13 mouse cellular contexts compared by ENCODE assay signal in genomic region chr11:22628497-22628896, GRCm38 (mm10).
DNase-seq lines count a peak whose midpoint lies in the region; ATAC-seq lines count a peak whose summit lies in the region.
"Had no signal": no experiment of that assay in that cellular context is flagged by ENCODE, and none has a peak within 500 bp of the region (broad histone marks: within the 10 kb centered on the region; RNA-seq: fewer than 3 reads in every experiment).

No protein-coding gene starts in this region.

- peaks cover 20% of the 10 kb centered on the region for H3K4me1 ChIP-seq in kidney, embryonic 14.5 days (ENCODE audit: control insufficient read depth, insufficient read depth, low read length)
- H3K4me1 ChIP-seq in lung, embryonic 16.5 days (replicated peaks; ENCODE audit: control insufficient read depth, insufficient read depth, low read length): peaks cover 43% of the 10 kb centered on the region
- peaks cover 21% of the 10 kb centered on the region for H3K4me1 ChIP-seq in intestine, embryonic 15.5 days (replicated peaks)
- peaks cover 27% of the 10 kb centered on the region for H3K4me1 ChIP-seq in stomach, embryonic 15.5 days

- H3K36me3 ChIP-seq in kidney, embryonic 14.5 days (ENCODE audit: control insufficient read depth, insufficient read depth, low read length): no peaks in the 10 kb centered on the region
- no peaks in the 10 kb centered on the region for H3K36me3 ChIP-seq in lung, embryonic 16.5 days (ENCODE audit: control insufficient read depth, insufficient read depth, low read length)
- no peaks in the 10 kb centered on the region for H3K36me3 ChIP-seq in intestine, embryonic 15.5 days
- no peaks in the 10 kb centered on the region for H3K36me3 ChIP-seq in stomach, embryonic 15.5 days
- H3K36me3 ChIP-seq: hindbrain, embryonic 10.5 days; limb, embryonic 15.5 days; neural tube, embryonic 15.5 days had no signal

- no peak overlapping the region for H3K4me2 ChIP-seq in kidney, embryonic 14.5 days (replicated peaks; ENCODE audit: low read depth, low read length)
- H3K4me2 ChIP-seq in lung, embryonic 16.5 days (ENCODE audit: low read depth, low read length): no peak overlapping the region
- H3K4me2 ChIP-seq in intestine, embryonic 15.5 days (replicated peaks): no peak overlapping the region
- H3K4me2 ChIP-seq in stomach, embryonic 15.5 days: no peak overlapping the region
- H3K4me2 ChIP-seq: neural tube, embryonic 15.5 days had no signal

- WGBS in kidney, embryonic 14.5 days: 70% methylated on average over 5 of the region's 5 CpGs
- 69% methylated on average over 5 of the region's 5 CpGs for WGBS in lung, embryonic 16.5 days
- 62% methylated on average over 5 of the region's 5 CpGs for WGBS in intestine, embryonic 15.5 days
- WGBS in stomach, embryonic 15.5 days: 60% methylated on average over 5 of the region's 5 CpGs

- H3K27ac ChIP-seq in kidney, embryonic 14.5 days (ENCODE audit: low read depth, low read length): peak overlapping the region; percentile 67; the same call in 1 of the 2 replicates
- peak overlapping the region; percentile 95 for H3K27ac ChIP-seq in lung, embryonic 16.5 days (ENCODE audit: low read length)
- peak overlapping the region; percentile 54 for H3K27ac ChIP-seq in intestine, embryonic 15.5 days
- H3K27ac ChIP-seq in stomach, embryonic 15.5 days: peak overlapping the region; percentile 89
- H3K27ac ChIP-seq: hindbrain, embryonic 10.5 days; neural tube, embryonic 15.5 days had no signal

- H3K9ac ChIP-seq in kidney, embryonic 14.5 days (ENCODE audit: low read depth, low read length): no peak overlapping the region
- peak overlapping the region; percentile 50 for H3K9ac ChIP-seq in lung, embryonic 16.5 days (ENCODE audit: low read length)
- H3K9ac ChIP-seq in intestine, embryonic 15.5 days: no peak overlapping the region
- H3K9ac ChIP-seq in stomach, embryonic 15.5 days: no peak overlapping the region
- H3K9ac ChIP-seq: limb, embryonic 15.5 days; neural tube, embryonic 15.5 days had no signal

- no peaks in the 10 kb centered on the region for H3K9me3 ChIP-seq in kidney, embryonic 14.5 days (ENCODE audit: control insufficient read depth, low read length)
- H3K9me3 ChIP-seq in lung, embryonic 16.5 days (ENCODE audit: control insufficient read depth, low read length): no peaks in the 10 kb centered on the region
- H3K9me3 ChIP-seq in intestine, embryonic 15.5 days: no peaks in the 10 kb centered on the region
- H3K9me3 ChIP-seq in stomach, embryonic 15.5 days: no peaks in the 10 kb centered on the region
- H3K9me3 ChIP-seq: hindbrain, embryonic 10.5 days; limb, embryonic 15.5 days; neural tube, embryonic 15.5 days had no signal

- H3K27me3 ChIP-seq in kidney, embryonic 14.5 days (ENCODE audit: control insufficient read depth, insufficient read depth, low read length): no peaks in the 10 kb centered on the region
- H3K27me3 ChIP-seq in lung, embryonic 16.5 days (ENCODE audit: control insufficient read depth, insufficient read depth, low read depth, low read length): no peaks in the 10 kb centered on the region
- no peaks in the 10 kb centered on the region for H3K27me3 ChIP-seq in intestine, embryonic 15.5 days (replicated peaks)
- H3K27me3 ChIP-seq in stomach, embryonic 15.5 days (replicated peaks): no peaks in the 10 kb centered on the region
- H3K27me3 ChIP-seq: limb, embryonic 15.5 days; neural tube, embryonic 15.5 days had no signal

- intact Hi-C loops in left cerebral cortex, postnatal 4 days (cut with DNase I): no loop called here

- DNase-seq in kidney, adult 18-20 months: no peak
- no peak for DNase-seq in lung, adult 18-20 months
- DNase-seq in right cerebral cortex, adult 18-20 months: no peak
- DNase-seq in left cerebral cortex, postnatal 4 days: no peak
- DNase-seq: adrenal gland, adult 8-10 months; cerebellum, postnatal 10 days had no signal

- 0 out of 2 replicates have a peak, but pooled peaks have one; percentile 5 for ATAC-seq in kidney, embryonic 14.5 days (ENCODE audit: low FRiP score, low TSS enrichment)
- 0 out of 2 replicates have a peak, but pooled peaks have one; percentile 20 for ATAC-seq in lung, embryonic 16.5 days (ENCODE audit: low read depth)
- no peak for ATAC-seq in intestine, embryonic 15.5 days
- no peak for ATAC-seq in stomach, embryonic 15.5 days (ENCODE audit: insufficient read depth, low FRiP score, low read depth)

- H3K4me3 ChIP-seq in kidney, embryonic 14.5 days (ENCODE audit: low read length): no peak overlapping the region
- H3K4me3 ChIP-seq in lung, embryonic 16.5 days (ENCODE audit: low read length): no peak overlapping the region
- H3K4me3 ChIP-seq in intestine, embryonic 15.5 days (replicated peaks): no peak overlapping the region
- no peak overlapping the region for H3K4me3 ChIP-seq in stomach, embryonic 15.5 days (replicated peaks)
- H3K4me3 ChIP-seq: hindbrain, embryonic 10.5 days; limb, embryonic 15.5 days; neural tube, embryonic 15.5 days had no signal

Comparison
In these comparisons a context has a peak if more than half of its experiments do, and no peak if none do; other contexts are left out.
1. ATAC-seq: peak in kidney, embryonic 14.5 days (single experiment) and lung, embryonic 16.5 days (single experiment); none in intestine, embryonic 15.5 days (single experiment) and stomach, embryonic 15.5 days (single experiment).
2. Peak in every context shown above with its lines, with median percentiles within 50 percentile points of each other: H3K27ac ChIP-seq.